Mouse (Mus musculus) cerebellum, postnatal 14 days (tissue): Measurements from ENCODE around the gene Dcp1a.
A peak's percentile ranks its signal among the peaks of the same experiment; 100 is the strongest.

Source experiments
- DNase-seq, 2 experiments: peaks; one replicate each; pipeline ENCODE4 v3.0.0; 2021; ENCODE audit warnings: mixed read lengths in 2 of 2

Dcp1a gene

DNA sequence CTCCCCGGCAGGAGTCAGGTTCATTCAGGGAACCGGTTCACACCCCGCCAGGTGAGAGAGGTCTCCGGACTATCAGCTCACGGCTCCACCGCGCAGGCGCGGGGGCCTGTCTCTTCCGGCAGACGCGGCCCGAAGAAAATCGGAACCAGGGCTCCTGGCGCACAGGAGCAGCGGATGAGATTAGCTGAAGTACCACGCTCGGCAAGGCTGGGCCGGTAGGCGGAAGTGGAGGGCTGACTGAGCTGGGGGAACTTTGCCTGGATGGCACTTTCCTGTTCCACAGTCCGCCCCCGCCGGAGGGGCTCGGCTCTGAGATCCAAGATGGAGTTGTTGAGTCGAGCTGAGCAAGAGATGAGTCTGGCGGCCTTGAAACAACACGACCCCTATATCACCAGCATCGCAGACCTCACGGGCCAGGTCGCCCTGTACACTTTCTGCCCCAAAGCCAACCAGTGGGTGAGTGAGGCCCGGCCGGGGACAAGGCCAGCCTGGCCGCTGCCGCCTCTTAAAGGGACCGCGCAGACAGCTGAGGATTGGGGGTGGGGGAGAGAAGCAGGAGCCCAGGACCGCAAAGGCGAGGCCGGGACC lies at the start of gene Dcp1a:
Gene Dcp1a (plus strand): TSS at position 175 of the 588 bp plus-strand sequence.
- peak; percentile 96 to 98 for DNase-seq

DNA sequence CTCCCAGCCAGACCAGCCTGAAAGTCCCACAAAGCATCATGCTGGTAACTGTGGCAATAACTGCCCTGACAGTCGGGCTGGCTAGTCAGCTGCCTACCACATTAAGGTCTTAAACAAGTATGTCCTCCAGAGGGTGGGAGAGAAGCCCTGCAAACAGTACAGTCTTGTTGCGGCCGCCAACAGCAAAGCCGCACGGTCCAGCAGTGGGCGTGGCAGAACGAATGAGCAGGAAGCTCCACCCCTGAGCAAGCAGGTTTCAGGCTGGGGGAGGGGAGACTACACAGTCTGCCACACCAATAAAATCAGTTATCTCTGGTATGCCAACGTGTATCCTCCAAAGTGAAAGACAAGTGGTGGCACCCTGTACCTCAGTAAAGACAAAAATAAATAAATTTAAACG lies 49.7 kb upstream of the Dcp1a start:
- DNase-seq, result peak; percentile 28 to 46

DNA sequence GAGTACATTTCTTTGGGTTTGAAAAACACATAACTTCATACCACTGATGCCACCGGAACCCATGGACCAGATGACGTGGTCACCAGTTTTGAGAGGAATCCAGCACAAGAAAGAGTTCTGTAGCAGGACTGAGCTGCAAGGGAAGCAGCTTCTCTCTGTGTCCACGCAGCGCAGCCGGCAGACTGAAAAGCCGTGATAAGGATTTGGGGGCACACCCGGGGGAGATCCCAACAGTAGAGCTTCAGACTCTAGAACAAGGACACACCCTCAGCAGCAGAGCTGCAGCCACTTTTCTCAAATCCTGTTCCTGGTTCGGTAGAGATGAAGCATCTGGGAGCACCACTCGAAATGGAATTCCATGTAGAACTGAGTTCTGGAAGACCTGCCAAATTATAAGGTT lies 49.3 kb upstream of the Dcp1a start:
- no peak for DNase-seq

DNA sequence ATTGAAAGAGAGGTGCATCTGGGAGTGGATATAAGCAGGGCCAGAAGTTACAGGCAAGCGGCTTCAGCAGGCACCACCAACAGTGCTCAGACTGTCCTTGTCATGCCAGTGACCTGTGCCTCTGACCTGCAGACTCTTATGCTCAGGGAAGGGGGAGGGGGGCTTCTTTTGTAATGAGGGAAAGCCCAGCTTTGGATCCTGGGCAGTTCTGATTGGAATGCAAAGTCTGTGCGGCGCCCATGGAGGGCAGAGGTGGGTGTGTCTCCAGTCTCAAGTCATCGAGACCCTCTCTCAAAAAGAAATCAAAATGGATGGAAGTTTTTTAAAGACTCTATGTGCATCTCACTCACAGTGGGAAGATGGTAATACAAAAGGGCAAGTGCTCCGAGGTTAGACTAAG lies 48.9 kb upstream of the Dcp1a start:
- no peak for DNase-seq

DNA sequence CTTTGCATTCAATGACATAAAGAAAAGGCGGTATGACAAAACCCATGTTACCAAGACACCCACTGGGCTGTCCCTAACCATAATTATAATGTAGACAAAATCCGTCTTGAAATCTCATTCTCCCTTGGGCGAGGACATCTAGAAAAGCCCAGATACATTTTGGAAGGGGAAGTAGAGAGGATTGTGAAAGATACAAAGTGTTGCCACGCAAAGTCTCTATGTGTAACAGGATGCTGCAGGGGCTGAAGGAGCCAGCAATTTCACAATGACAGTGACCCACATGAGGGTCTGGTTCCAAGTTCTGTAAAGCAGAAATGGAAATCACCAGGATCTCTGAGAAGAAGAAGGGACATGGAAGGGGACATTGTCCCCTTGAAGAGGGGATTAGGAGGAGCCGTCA lies 44.0 kb upstream of the Dcp1a start:
- DNase-seq, result no peak

DNA sequence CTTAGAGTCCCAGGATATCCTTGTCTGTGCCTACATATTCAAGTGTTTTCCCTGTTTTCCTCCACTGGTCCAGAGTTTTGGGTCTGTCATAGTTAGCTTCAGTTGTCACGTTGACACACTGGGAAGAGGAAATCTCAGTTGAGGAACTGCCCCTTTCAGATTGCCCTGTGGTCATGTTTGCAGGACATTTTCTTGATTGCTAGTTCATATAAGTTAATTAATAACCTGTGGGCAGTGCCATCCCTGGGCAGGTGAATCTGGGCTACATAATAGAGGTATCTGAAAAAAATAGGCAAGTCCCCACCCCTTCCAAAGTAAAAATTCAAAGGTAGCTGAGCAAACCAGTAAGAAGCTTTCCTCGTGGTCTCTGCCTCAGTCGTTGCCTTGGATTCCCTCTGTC lies 39.4 kb upstream of the Dcp1a start:
- no peak for DNase-seq

DNA sequence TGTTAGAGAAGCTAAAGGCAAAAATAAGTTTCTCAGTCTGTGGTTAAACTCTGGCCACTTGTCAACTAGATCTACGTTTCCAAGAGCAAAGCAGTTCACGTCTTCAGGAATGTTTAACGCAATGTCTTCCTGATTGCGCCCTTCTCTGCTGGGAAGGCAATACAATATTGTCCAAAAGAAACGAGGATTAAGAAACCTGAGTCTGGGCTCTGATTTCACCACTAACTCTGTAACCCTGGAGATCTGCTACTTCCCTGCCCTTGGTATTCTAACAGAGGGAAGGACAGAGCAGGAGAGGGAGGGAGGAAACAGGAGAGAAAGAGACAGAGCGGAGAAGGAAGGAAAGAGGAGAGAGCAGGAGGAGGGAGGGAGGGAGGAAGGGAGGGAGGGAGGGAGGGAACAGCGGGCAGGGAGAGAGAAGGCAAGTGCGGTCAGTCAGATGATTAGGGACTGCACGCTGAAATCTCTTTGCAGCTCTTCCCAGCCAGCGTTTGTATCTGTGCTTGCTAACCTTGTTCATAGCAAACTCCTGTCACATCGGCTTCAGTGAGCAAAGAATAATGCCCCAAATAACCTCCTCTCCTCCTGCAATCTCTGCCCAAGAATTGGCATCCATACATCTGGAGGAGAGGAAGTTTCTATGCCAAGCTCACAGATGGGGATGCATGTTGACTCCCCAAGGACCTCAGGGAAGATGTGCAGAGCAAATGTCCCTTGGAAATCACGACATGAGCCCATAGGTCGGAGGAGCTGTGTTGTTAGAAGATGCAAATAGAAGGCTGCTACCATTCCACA lies 23.3 kb upstream of the Dcp1a start:
- no peak for DNase-seq

DNA sequence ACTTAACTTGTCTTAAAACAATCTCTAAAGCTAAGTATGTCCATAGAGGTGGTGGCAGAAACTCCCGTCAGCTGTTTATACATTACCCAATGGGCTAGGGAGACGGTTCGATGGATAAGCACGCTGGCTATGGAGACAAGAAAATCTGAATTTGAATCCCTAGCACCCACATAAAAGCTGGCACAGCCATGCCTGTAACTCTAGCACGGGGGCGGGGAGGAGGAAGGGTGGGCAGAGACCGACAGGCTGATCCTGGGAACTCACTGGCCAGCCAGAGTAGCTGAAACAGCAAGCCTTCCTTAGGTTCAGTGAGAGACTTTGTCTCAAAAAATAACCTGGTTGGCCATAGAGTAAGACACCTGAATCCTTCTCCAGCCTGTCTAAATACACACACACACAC lies 21.9 kb upstream of the Dcp1a start:
- no peak for DNase-seq

DNA sequence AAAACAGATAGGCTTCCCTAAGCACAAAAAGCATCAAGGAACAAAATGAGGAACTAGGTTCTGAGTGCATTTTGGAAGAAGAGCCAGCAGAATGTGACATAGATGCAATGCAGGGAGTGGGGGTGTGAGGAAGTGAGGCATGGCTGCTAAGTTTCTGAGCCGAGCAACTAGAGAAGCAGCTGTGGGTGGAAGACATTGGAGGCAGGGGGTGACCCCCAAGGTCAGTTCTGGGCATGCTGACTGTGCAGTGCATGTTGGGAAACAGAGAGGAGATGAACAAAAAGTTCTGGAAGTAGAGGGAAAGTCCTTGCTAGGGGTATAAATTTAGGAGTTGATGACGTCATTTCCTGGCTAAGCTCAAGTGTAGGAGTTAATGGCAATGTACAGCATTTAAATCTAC lies 21.4 kb upstream of the Dcp1a start:
- no peak for DNase-seq

DNA sequence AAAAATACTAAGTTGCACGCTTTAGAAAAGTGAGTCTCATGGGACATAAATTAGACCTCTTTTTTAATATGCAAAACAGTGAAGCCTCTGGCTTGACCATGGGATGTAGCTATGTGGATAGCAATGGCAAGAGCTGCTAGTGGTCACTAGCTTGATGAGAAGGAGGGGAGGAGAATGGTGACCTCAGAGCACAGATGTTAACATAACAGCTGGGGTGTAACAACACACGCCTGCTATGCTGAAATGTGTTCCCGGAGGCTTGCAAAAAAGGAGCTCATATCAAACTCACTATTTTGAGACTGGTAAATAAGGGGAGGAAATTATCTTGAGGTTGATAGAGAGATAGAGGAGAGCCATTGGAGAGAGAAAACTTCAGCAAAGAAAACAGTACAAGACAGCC lies 20.5 kb upstream of the Dcp1a start:
- no peak for DNase-seq

DNA sequence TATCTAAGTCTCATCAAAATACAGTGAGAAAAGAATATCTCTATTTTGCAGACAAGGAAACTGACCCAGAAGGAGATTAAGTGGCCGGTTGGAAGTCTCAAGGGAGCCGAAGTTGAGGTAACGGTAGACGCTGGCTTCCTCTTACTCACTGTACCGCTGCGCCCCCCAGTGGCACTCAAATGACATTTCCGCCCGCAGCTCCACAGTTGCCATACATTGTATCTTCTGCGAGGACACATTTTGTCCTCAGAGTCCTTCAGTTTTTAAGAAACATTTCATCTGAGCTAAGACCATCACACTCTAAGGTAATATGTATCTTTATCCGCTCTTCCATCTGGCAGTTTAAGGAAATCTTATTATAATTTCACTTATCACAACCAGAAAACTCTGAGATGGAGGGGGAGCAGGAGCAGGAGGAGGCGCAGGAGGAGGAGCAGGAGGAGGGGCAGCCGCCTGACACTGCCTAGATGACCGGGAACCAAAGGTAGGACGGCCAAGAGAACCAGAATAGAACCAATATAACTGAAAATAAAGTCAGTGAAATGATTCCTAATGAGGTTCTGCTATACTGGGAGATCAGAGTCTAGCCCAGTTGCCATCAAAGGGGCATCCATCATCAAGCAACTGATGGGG lies 19.3 kb upstream of the Dcp1a start:
- peak; percentile 91 to 92 for DNase-seq

DNA sequence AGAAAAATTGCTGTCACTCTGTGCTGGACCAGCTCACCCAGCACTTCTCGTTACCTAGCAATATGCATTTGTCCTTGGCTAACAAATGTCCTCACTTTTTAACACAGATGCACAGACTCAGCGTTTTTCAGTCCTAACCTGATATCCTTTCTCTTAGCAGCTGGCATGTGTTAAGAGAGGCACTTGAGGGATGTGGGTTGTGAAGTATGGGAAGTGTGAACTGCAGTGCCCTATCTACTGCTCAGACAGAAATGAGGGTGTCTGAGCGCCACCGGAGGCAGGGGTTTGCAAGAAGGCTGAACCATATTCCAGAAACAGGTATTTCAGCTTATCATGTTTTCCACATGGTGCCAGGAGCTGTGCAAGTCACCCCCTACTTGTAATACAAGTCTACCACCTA lies 16.0 kb upstream of the Dcp1a start:
- no peak for DNase-seq

DNA sequence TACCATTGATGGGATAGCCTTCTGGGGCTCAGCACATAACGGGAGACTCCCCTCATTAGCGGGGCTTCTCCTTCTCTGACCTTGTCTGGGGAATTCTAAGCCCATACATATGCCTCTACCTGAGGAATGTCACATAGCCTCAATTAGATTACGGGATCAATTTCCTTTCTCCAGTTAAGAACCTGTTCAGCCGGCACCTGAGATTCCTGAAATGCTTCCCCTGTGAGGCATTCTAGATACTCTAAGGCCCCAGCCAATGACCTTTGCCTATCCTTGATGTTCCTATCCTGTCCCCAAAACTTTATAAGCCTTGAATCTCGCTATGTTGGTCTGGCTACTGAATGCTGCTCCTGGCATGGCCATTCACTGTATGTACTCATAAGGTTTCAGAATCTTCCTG lies 5.7 kb upstream of the Dcp1a start:
- DNase-seq, result no peak

DNA sequence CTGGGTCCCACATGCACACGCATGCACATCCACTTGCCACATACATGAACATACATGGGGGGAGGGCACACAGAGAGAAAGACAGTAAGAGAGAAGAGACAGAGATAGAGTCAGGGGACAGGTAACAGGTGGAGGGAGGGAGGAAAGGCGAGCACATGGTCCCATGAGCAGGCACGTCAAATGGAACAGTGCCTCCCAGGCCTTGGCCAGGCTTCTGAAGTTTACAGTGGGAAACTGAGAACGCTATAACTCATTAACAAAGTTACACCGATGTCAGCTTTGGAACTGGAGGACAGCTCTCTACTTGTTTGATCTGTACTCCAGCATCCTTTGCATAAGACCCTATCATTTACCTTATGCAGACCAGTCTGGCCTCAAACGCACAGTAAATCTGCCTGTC lies 4.9 kb upstream of the Dcp1a start:
- DNase-seq, result no peak

DNA sequence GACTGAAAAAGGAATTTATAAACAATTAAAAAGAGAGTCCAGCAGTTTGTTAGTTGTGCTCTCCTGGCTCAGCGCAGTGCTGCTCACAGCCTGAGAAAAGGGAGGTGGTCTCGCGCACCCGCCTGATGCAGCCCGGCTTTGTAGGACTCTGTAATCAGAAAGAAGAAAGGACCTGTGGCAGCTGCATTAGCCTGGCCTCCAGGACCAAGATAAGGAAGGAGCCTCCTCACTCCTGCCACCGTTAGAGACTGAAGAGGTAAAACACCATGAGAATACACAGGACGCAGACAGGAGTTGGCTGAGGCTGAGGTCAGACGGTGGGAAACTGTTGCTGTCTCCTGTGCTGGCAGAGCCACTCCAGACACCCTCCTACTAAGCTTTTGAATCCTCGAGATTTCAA lies 12.0 kb downstream of the Dcp1a start, which contains the start of gene Cacna1d:
Gene Cacna1d (minus strand): TSS at position 114 of the 400 bp plus-strand sequence.
- no peak for DNase-seq

DNA sequence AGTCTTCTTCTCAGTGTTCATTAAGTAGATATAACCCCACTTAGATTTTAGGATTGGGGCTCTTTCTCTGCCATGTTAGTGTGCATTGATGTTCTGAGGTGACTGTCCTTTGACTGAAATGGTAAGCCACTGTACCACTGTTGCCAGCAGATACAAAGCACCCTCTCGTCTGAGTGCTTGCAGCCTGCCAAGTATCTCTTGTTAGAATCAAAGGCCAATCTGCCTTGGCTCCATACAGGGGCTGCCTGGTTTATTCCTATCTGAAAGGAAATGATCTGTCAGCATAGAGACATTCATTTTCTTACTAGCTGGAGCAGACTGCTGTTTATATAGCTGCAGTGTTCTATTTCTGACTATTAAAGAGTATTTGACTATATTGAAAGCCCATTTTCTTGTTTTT lies 13.9 kb downstream of the Dcp1a start:
- DNase-seq, result no peak

DNA sequence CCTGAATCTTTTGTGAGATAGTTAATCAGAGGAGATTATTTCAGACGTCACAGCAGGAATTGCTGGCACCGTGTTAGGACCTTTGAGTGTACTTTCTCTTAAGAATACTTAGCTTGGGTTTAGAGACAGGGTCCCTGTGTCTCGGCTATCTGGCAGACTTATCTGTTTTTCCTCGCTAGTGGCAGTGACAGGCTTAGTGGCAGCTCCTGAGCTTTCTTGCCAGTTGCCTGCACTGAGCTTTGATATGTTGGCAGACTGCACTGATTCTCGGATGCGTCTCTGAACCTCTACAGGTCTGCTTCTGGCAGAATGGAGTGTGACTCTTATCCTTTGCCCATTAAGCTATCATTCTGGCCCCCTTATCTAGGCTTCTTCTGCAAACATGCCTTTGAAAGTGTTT lies 15.7 kb downstream of the Dcp1a start:
- DNase-seq, result peak; percentile 29 to 65

DNA sequence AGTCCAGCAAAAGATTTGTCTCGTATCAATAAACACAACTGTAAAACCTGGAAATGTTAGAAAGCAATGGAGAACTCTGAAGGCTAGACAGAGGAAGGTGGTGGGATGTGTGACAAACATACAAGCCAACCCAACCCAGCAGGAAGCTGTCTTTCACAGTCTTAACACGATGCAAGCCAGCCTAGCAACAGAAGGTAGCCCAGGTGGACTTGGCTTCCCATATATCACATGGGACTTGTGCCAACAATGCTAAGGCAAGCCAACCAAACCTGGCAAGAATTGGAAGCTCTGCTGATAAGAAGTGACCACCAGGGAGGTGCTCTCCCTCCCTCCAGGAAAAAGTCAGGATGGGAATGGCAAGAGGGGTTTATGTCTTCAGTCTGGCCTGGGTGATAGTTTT lies 18.9 kb downstream of the Dcp1a start:
- peak; percentile 93 to 98 for DNase-seq

DNA sequence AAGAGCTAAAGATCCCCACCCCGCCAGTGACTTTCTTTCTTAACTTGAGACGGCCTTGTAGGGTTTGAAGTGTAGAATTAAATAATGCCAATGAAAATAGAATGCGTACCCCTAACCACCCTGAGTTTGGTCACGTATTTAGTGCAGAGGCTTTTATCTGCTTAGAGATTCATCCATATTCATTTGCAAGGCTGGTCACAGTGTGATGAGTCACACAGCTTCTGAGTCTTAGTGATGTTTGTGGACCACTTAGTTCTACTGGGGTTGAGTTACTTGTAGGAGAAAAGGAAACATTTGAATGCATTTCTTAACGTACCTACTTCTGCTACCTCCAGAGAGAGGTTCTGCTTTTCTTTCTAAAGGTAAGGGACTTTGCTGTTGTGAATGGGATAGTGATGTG lies 25.7 kb downstream of the Dcp1a start:
- no peak for DNase-seq

DNA sequence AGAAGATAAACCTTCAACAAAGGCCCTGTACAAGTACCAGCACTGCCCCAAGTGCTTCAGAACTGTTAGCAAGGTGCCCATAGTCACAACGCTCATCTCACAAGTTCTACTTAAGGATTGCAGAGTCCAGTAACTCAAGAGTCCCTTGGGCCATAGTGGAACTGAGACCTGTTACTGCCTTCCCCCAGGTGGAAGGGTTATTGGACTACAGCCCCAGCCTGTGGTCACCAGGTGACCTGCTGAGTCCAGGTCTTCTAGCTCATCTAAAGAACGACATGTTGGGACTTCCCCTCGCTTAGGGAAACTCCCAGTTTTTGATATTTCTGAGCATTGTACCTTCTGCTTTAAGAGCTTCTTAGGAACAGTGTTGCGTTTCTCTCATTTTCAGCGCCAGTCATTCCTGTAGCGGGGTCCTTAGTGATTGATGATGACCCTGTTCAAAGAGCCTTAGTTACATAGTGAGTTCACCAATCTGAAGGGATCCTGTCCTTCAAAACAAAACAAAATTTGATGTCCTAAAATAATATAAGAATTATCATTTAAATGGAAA lies 31.0 kb downstream of the Dcp1a start:
- DNase-seq, result no peak

DNA sequence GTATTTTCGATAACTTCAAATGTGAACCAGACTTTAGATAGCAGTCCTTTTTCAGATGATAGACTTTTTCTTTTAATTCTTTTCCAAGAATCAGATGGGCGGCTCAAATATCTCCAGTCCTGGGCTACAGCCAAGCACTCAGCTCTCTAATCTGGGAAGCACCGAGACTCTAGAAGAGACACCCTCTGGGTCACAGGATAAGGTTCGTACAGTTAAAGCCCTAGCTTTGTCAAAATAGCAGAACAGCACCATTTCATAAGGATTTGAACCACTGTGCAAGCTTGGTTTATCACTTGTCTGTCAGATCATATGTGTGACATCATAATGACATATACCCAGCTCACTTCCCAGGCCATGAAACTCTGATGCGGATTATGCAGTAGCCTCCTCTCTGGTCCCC lies 33.6 kb downstream of the Dcp1a start:
- no peak for DNase-seq

DNA sequence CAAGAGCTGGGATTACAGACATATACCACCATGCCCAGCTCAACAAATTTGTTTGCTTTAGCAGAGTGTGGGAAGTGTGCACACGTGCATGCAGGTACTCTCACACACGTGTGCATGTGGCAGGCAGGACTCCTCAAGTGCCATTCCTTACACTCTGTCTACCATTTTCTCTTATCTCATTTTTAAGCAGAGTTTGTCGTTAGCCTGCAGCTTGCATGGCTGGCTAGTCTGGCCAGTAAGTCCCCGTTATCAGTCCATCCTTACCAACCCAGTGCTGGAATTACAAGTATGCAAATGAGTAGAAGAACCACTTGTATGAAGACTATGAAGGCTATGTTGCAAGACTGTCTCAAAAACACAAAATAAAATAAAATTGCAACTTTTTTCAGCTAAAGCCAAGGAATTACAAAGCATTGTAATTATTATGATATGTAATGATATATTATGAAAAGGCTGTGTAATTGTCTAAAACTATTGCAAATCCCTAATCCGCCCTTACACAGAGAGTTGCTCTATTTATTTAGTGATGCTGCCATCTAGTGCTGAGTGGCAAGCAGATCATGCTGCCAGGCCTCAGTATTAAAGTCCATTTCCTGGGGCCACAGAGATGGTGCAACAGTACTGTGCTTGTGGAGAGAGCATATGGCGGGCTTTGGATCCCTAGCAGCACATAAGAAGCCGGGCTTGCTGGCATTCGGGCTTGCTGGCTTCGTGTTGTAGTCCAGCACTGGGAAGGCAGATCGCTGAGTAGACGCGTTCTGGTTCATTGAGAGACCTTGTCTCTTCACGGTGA lies 36.8 kb downstream of the Dcp1a start:
- peak; percentile 80 to 86 for DNase-seq

DNA sequence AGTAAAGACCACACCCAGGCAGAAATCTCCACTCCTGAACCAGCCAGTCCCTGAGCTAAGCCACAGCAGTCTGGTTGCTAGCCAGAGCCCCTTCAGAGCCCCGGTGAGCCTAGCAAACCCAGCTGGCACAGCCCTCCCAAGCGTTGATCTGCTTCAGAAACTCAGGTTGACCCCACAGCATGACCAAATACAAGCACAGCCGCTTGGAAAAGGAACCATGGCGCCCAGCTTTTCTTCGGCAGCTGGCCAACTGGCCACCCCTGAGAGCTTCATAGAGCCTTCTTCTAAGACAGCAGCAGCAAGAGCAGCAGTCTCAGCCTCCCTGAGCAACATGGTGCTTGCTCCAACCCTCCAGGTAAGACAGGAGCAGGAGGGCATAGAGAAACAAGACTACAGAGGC lies 40.0 kb downstream of the Dcp1a start:
- no peak for DNase-seq
